Mouse (Mus musculus) liver, adult 2 months (tissue): ENCODE measurements around the gene Dus2. TPM values are rescaled to one million over a fixed set of nuclear protein-coding genes. Genes with fewer than 3 reads are reported as not detected.
A peak's percentile ranks its signal among the peaks of the same experiment; 100 is the strongest.

Source experiments
- DNase-seq: peaks from one replicate; pipeline ENCODE4 v3.0.0-alpha.2; 2011; ENCODE audit warnings: low read depth, low spot score; ENCODE audit errors: extremely low read depth
- H3K27ac ChIP-seq: fragments of 200-500 bp; replicated peaks from 2 replicates; pipeline ENCODE4 v1.5.1; 2012; ENCODE audit warnings: low read depth, mild to moderate bottlenecking, control low read depth, inconsistent platforms, low read length; ENCODE audit not compliant: insufficient read depth
- H3K27me3 ChIP-seq: fragments of 200-500 bp; 2 replicates; pipeline ENCODE4 v1.6.1; 2012; ENCODE audit warnings: mild to moderate bottlenecking, moderate library complexity, low read length, inconsistent platforms; ENCODE audit not compliant: control insufficient read depth, insufficient read depth
- H3K36me3 ChIP-seq: fragments of 200-500 bp; 2 replicates; pipeline ENCODE4 v1.6.1; 2012; ENCODE audit warnings: low read length, inconsistent platforms; ENCODE audit not compliant: control insufficient read depth, insufficient read depth
- H3K4me1 ChIP-seq: fragments of 200-500 bp; 2 replicates; pipeline ENCODE4 v1.6.1; 2011; ENCODE audit warnings: low read length; ENCODE audit not compliant: control insufficient read depth, insufficient read depth
- H3K4me3 ChIP-seq: fragments of 200-500 bp; 2 replicates; pipeline ENCODE4 v1.5.1; 2011; ENCODE audit warnings: low read depth, mild to moderate bottlenecking, control low read depth, low read length, moderate library complexity; ENCODE audit not compliant: insufficient read depth
- H3K79me2 ChIP-seq: fragments of 200-500 bp; 2 replicates; pipeline ENCODE4 v1.6.1; 2012; ENCODE audit warnings: inconsistent platforms, mild to moderate bottlenecking, low read length, moderate library complexity; ENCODE audit not compliant: control insufficient read depth, insufficient read depth
- H3K9ac ChIP-seq: fragments of 200-500 bp; 2 replicates; pipeline ENCODE4 v1.6.1; 2012; ENCODE audit warnings: low read depth, mild to moderate bottlenecking, control low read depth, inconsistent platforms, low read length
- CTCF ChIP-seq: fragments of 200-500 bp; IDR thresholded peaks from 2 replicates; pipeline ENCODE4 v1.5.1; 2011; ENCODE audit warnings: low read depth, low read length, control low read depth
- POLR2A ChIP-seq: fragments of 200-500 bp; IDR thresholded peaks from 2 replicates; pipeline ENCODE4 v1.6.1; 2011; ENCODE audit warnings: low read length, control low read depth; ENCODE audit not compliant: insufficient read depth; ENCODE audit errors: extremely low read depth
- WGBS: fragments of 180-500 bp; shearing (Covaris S2); methylation state at CpG from one replicate; pipeline ENCODE4 v1.1.7; 2018; 5-methylcytosine and 5-hydroxymethylcytosine counted together
- polyA plus RNA-seq: library from polyadenylated mRNA; depleted of rRNA; stranded (reverse); fragments of >200 nt; gene quantifications from 2 replicates; pipeline ENCODE4 v1.2.3, GENCODE M21; 2012; rRNA removed
- total RNA-seq: library from RNA; depleted of rRNA; stranded (reverse); fragments of >200 nt; gene quantifications from 2 replicates; pipeline ENCODE4 v1.2.3, GENCODE M21; 2014; rRNA removed

The Dus2 gene
- total RNA-seq (5.7 and 6.8 TPM in 2 replicates), polyA plus RNA-seq (5.6 and 7.1 TPM in 2 replicates)

DNA sequence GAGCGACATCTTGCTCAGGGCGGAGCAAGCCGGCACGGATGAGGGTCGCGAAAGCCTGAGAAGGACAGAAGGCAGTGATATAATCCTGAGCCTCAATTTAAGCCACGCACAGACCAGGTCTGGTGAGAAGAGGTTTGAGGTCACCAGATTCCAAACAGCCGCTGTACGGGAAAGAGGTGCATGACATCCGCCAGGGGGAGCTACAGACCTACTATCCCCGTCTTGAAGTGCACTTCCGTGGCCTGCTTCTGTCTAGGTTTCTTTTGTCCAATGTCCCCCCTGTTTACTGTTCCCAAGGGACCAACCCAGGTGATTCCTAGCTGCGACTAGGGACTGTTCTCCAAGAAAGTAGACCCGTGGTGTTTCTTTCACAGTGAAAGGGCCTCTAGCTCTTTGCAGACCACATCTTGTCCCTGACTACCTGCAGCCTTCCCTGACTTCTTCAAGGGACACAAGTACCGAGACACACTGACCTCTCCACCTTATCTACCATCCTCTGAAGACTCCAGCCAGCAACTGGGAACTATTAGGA, at the start of gene Dus2:
TSS of gene Dus2 (plus strand) at position 482 of the 532 bp plus-strand sequence.
- no peak within 1 kb of the TSS for H3K27ac ChIP-seq
- WGBS, result 8% methylated on average over 15 of the region's 15 CpGs
- H3K4me1 ChIP-seq, result peaks cover 7% of the 10 kb centered on the region
- H3K4me3 ChIP-seq, result no peak within 1 kb of the TSS
- H3K27me3 ChIP-seq, result no peaks in the 10 kb centered on the region
- peak; percentile 74 for DNase-seq
- peak within 1 kb of the TSS; percentile 32; the same call in 1 of the 2 replicates for H3K9ac ChIP-seq
- no peaks in the 10 kb centered on the region for H3K79me2 ChIP-seq
- TF ChIP-seq CTCF, result peak; percentile 96
- no peak for TF ChIP-seq POLR2A
- H3K36me3 ChIP-seq, result no peaks in the 10 kb centered on the region

DNA sequence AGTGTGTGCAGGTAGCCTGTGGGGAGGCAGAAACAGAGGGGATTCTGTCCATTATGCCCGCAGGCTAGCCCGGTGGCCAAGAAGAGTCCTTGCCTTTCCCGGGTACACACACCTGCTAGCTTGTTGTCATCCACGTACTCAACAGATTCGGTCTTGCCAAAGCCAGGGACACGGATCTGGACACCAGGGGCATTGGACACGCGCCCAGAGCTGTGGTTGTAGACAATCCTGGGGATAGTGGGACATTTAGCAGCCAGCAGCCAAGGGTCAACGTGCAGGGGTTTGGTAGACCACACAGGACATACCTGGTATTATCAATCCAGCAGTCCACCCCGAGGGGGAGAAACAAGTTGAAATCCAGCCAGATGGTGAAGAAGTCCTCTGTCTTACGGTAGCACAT, 49.1 kb upstream of the Dus2 start:
- peak overlapping the region; percentile 89 for H3K27ac ChIP-seq

DNA sequence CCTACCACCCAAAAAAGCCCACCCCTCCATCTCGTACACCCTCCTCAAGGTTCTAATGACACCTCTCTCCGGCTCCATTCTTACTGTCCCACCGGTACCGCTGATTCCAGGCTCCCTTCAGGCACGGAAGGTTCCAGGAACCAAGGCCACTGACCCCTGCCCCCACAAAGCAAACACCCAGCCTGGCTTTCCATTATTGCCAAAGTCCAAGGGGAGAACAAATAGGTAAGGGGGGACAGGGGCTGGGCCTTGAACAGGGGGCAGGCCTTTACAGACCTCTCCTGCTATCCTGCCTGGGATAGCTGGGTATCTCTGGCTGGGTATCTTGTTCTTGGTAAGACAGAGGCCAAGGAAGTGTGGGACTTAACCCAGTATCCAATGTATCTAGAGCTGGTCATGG, 48.6 kb upstream of the Dus2 start:
- peaks cover 10% of the 10 kb centered on the region for H3K4me1 ChIP-seq
- H3K27me3 ChIP-seq, result no peaks in the 10 kb centered on the region
- peak overlapping the region; percentile 64 for H3K4me3 ChIP-seq
- peak overlapping the region; percentile 89 for H3K27ac ChIP-seq
- peak; percentile 95 for DNase-seq
- H3K79me2 ChIP-seq, result peaks cover 8% of the 10 kb centered on the region; the same call in 1 of the 2 replicates
- H3K36me3 ChIP-seq, result peaks cover 6% of the 10 kb centered on the region; the same call in 1 of the 2 replicates
- peak overlapping the region; percentile 80 for H3K9ac ChIP-seq
- TF ChIP-seq CTCF, result no peak
- no peak for TF ChIP-seq POLR2A
- 27% methylated on average over 5 of the region's 5 CpGs for WGBS

More for the DNA sequence above, 49.1 kb upstream of the Dus2 start:
- H3K79me2 ChIP-seq, result peaks cover 8% of the 10 kb centered on the region; the same call in 1 of the 2 replicates
- H3K4me3 ChIP-seq, result peak overlapping the region; percentile 63
- peak overlapping the region; percentile 71 for H3K9ac ChIP-seq
- peaks cover 10% of the 10 kb centered on the region for H3K4me1 ChIP-seq
- peak; percentile 97 for DNase-seq
- peaks cover 6% of the 10 kb centered on the region; the same call in 1 of the 2 replicates for H3K36me3 ChIP-seq
- TF ChIP-seq POLR2A, result no peak
- TF ChIP-seq CTCF, result no peak
- H3K27me3 ChIP-seq, result no peaks in the 10 kb centered on the region
- WGBS, result 21% methylated on average over 11 of the region's 11 CpGs

DNA sequence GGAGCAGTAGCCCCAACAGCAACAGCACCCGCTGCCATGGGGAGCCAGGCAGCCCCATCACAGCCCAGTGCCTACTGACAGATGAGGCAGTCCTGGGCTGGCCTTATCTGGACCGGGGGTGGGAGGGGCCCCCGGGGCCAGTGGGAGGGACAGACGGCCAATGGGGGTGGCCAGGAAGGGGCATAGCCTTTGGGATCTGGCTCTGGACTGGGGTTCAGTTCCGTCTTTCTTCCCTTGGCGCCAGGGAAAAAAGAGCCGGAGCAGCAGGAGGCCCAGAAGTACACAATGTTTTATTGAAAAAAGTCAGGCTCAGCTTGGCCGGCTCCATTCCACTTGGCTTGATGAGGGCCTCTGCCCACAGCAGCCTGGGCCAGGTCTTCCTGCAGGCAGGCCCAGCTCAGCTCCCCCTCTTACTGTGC, 47.8 kb upstream of the Dus2 start, which contains the start of gene Lcat:
TSS of gene Lcat (minus strand) at position 62 of the 419 bp plus-strand sequence.
- Histone ChIP-seq H3K9ac (peak within 1 kb of the TSS; percentile 80), H3K27ac (peak within 1 kb of the TSS; percentile 89), H3K79me2 (peaks cover 8% of the 10 kb centered on the region; the same call in 1 of the 2 replicates), H3K4me3 (peak within 1 kb of the TSS; percentile 64), H3K27me3 (no peaks in the 10 kb centered on the region), H3K36me3 (peaks cover 6% of the 10 kb centered on the region; the same call in 1 of the 2 replicates), H3K4me1 (peaks cover 10% of the 10 kb centered on the region)
- 22% methylated on average over 8 of the region's 8 CpGs for WGBS
- TF ChIP-seq POLR2A (peak; percentile 99), CTCF (no peak)
- DNase-seq, result peak; percentile 92

DNA sequence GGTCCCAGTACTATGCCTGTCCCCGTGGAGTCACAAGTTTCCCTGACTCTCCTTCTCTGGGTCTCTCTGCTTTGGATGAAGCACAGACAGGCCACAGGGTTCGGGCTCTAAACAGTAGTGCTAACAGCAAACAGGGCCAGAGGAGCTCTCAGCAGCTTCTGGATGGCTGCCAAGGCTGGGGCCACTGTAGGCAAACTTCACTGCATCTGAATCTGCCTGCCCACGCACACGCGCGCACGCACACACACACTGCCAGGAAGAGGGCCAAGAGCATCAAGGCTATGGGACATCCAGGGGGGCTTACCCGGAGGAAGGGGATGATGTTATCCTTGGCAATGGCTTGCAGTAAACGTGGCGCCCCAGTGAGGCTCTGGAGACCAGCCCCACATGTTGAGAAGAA, 41.8 kb upstream of the Dus2 start:
- no peak for DNase-seq

More for the DNA sequence above, 41.8 kb upstream of the Dus2 start:
- Histone ChIP-seq H3K9ac (no peak overlapping the region), H3K79me2 (no peaks in the 10 kb centered on the region; the same call in 1 of the 2 replicates), H3K36me3 (peaks cover 6% of the 10 kb centered on the region; the same call in 1 of the 2 replicates), H3K4me1 (no peaks in the 10 kb centered on the region), H3K27ac (no peak overlapping the region), H3K4me3 (no peak overlapping the region), H3K27me3 (no peaks in the 10 kb centered on the region)
- WGBS, result 52% methylated on average over 10 of the region's 10 CpGs
- no peak for TF ChIP-seq CTCF
- TF ChIP-seq POLR2A, result no peak
